Mouse (Mus musculus) neural tube, postnatal 0 days (tissue): ENCODE results near the gene Pcolce2. TPM values are rescaled to one million over a fixed set of nuclear protein-coding genes. Genes with fewer than 3 reads are reported as not detected.

ENCODE experiments used
- polyA plus RNA-seq: library from polyadenylated mRNA; unstranded; fragments of >200 nt; fragmentation: Nextera tagmentation; extraction: Ambion mirVana; gene quantifications from 2 replicates; pipeline ENCODE4 v1.2.1, GENCODE M21; 2015

Gene Pcolce2
- 2.9 and 4.0 TPM in 2 replicates for polyA plus RNA-seq

GRCm38 (mm10) chr9:95637271-95638181 lies at the start of gene Pcolce2:
Pcolce2 (plus strand) TSS chr9:95637601.

Other genes starting within 250 kb of the Pcolce2 start
- gene Chst2, start 230.9 kb upstream of the Pcolce2 start, polyA plus RNA-seq = 31.3 and 31.6 TPM in 2 replicates
- 101 and 108 TPM in 2 replicates for gene U2surp, start 125.6 kb upstream of the Pcolce2 start, polyA plus RNA-seq
- 9.6 and 10.2 TPM in 2 replicates for gene Paqr9, start 77.9 kb upstream of the Pcolce2 start, polyA plus RNA-seq
- gene Trpc1, start 112.8 kb downstream of the Pcolce2 start, polyA plus RNA-seq = 10.0 and 11.6 TPM in 2 replicates
- gene Pls1, start 207.7 kb downstream of the Pcolce2 start, polyA plus RNA-seq = 1.9 and 2.0 TPM in 2 replicates
- gene Atr, start 220.0 kb downstream of the Pcolce2 start, polyA plus RNA-seq = 7.8 and 9.1 TPM in 2 replicates